Mouse (Mus musculus): ENCODE measurements around the gene Rtl4.

Rtl4 gene

DNA sequence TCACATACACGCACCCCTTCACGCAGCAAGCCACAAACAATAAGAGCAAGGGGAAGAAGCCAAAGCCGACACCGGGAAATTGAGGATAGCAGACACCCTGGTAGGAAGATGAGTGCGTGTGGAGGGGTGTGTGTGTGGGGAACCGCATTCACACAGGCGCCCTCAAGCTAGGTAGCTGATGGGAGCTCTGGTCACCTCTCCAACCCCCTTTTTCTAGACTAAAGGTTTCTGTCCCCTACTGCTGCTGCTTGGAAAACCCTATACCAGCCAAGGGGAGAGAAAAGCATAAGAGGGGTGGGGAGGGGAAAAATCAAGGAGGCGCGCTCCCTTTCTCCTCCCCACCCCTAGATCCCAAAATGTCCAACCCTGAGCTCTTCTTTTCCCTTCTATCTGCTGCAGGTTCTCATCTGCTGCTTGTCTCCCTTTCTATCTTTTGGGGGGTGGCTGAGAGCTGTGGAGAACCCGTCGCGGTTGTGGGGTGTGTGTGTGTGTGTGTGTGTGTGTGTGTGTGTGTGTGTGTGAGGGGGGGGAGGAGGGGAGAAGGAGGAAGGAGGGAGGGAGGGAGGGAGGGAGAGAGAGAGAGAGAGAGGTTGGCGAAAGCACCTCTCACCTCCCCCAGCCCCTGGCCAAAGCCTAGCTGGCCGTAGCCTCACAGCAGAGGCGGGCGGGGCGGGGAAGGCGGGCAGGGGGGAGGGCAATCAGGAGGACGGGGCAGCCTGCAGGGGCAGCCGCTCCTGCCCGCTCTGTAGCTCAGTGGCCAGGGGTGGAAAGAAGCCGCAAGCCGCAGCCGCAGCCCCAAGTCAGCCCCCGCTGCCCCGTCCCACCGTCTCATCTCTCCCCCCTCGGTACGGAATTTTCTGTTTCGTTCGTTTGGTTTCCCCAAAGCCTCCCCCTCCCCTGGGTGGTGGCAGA, at the start of gene Rtl4:
Gene Rtl4, plus strand, starts transcription at position 701 of the 912 bp plus-strand sequence.
- no peak for DNase-seq (ENCODE audit: low spot score in 2 of 2)

GRCm38 (mm10) chrX:144644756-144645155, 44.0 kb upstream of the Rtl4 start:
- no peak for DNase-seq (ENCODE audit: low spot score in 2 of 2)

- DNase-seq (ENCODE audit: low spot score in 2 of 2), result no peak
Observed at GRCm38 (mm10) chrX:144645394-144645793, 43.3 kb upstream of the Rtl4 start.

GRCm38 (mm10) chrX:144652196-144652595, 36.5 kb upstream of the Rtl4 start:
- DNase-seq (ENCODE audit: low spot score in 2 of 2), result no peak

GRCm38 (mm10) chrX:144687742-144688141, 965 bp upstream of the Rtl4 start:
- DNase-seq (ENCODE audit: low spot score in 2 of 2), result no peak

GRCm38 (mm10) chrX:144688142-144688206, 733 bp upstream of the Rtl4 start, which contains the start of gene Trpc5:
Gene Trpc5 (minus strand): TSS chrX:144688180.
- no peak for DNase-seq (ENCODE audit: low spot score in 2 of 2)

- no peak for DNase-seq (ENCODE audit: low spot score in 2 of 2)
Observed at GRCm38 (mm10) chrX:144689119-144689858, 582 bp downstream of the Rtl4 start.

DNA sequence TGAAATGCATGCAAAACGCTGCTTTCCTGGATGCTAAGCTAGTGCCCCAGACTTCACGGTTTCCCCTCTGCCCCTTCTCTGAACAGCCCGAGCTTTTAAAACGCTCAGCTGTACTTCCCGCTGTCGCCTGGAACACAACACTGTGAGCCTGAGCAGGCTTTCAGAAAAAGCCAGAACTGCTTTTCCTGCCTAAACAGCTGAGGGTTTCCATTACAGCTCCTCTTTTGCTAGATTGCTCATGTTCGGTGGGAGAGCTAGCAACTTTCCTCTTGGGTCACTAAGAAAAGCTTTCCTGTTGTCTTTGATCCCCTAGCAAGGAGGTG, 1.1 kb downstream of the Rtl4 start:
- DNase-seq (ENCODE audit: low spot score in 2 of 2), result no peak

- no peak for DNase-seq (ENCODE audit: low spot score in 2 of 2)
Observed at GRCm38 (mm10) chrX:144716330-144716729, 27.6 kb downstream of the Rtl4 start.

- DNase-seq (ENCODE audit: low spot score in 2 of 2), result no peak
Observed at GRCm38 (mm10) chrX:144747528-144748049, 58.9 kb downstream of the Rtl4 start.

- DNase-seq (ENCODE audit: low spot score in 2 of 2), result no peak
Observed at GRCm38 (mm10) chrX:144986980-144987379, 298.3 kb downstream of the Rtl4 start.

DNA sequence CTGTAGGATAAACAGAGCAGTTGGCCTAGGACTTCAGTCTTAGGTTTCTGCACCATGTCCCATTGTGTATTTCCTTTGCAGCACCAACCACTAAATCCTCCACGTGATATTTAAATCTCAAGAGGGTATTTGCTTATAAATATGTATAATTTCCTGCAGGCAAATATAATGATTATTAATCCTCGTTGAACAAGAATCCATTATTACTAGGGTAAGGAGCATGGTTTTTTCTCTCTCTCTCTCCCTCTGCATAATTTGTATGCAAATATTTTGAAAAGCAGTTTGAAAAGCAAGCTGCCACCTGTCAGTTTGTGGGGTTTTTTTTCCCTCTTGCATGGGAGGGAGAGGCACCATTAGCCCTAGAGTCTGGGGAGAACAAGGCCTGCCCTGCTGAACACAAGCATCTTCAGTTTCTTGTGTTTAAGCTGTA, 376.8 kb downstream of the Rtl4 start:
- DNase-seq (ENCODE audit: low spot score in 2 of 2), result no peak

DNA sequence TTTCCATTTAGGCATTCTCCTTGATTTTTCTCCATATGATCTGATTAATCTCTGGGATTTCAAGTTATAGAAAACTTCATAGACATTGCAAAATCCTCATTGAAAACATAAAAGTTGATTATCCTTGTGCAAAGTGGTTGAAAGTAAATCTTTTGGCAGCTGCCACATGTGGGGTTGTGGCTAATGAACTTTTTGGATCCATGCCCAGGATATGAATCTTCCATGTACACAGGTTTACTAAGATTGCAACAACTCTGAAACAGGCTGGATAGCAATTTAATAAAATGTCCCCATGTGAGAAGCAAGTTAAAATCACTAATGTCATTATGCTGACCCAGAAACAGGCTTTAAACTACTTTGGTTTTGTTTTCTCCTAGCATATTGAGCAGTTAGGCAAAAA, 401.1 kb downstream of the Rtl4 start:
- no peak for DNase-seq (ENCODE audit: low spot score in 2 of 2)

GRCm38 (mm10) chrX:145090360-145090759, 401.7 kb downstream of the Rtl4 start:
- DNase-seq (ENCODE audit: low spot score in 2 of 2), result no peak

DNA sequence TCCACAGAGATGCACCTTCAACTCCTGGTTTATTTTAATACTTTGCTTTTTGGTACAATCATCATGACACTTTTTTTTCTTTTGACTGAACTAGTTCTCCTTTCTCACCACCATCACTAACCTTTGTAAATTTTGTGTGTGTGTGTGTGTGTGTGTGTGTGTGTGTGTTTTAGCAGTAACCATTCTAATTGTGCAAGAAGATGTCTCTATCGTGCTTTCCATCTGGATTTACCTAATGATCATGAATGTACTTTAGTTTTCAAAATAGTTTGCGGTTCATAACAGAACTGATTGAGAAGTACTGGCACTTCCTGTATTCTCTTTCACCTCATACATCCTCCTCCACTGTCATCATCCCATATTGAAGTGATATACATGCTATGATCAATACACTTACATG, 402.3 kb downstream of the Rtl4 start:
- no peak for DNase-seq (ENCODE audit: low spot score in 2 of 2)
